Mouse (Mus musculus) right cerebral cortex, postnatal 14 days (tissue): ENCODE results near the gene Klri2.
"Not testable (repeated sequence)": the region's sequence is repeated elsewhere in the genome, so short reads cannot be mapped to it uniquely, and the experiment has no call there.

Experiments
- DNase-seq: peaks from one replicate; pipeline ENCODE4 v3.0.0; 2022

The Klri2 gene

GRCm38 (mm10) chr6:129740069-129740721, at the start of gene Klri2:
Gene Klri2, minus strand, starts transcription at chr6:129740484.
- DNase-seq = no peak

GRCm38 (mm10) chr6:129784170-129784569, 43.9 kb upstream of the Klri2 start, which contains the start of gene Gm156:
Gene Gm156, minus strand, starts transcription at chr6:129784270.
- DNase-seq = not testable (repeated sequence)

- no peak for DNase-seq
These were observed 7.4 kb upstream of the Klri2 start for GRCm38 (mm10) chr6:129747654-129748032.

- DNase-seq = no peak
These were observed 6.9 kb upstream of the Klri2 start for GRCm38 (mm10) chr6:129747016-129747653.

DNA sequence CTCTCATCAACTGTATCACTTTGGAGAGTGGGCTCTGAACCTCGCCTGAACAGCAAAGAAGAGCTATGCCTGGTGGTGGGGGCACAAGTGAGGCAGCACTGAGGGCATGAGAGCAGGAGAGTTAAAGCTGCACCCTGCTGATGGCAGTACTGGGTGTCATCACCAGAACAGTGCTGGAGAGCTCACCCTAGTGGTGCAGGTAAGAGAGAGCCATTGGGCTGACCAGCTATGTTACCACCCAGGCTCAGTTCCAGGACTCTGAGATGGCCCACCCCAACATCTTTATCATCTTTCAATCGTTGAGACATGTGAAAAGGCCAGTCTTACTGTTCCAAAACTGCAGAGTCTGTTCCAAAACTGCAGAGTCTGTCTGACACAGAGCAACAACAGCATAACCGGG, 5.9 kb upstream of the Klri2 start:
- DNase-seq = no peak

DNA sequence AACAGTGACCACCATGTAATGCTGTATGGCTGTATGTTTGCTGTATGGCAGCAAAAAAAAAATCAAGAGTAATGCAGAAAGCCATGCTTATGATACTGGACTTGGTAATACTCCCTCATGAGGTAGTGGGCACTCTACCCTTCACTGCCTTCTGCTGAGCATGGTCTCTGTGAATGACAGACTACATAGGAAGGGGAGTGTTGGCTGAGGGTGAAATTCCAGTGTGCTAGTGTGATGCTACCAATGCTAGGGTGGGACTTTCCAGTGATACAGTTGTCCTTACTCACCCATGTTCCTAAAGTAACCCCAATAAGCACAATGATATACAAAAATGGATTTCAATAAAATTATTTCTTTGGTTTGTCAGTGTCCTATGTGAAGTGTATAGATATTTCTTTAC, 3.9 kb downstream of the Klri2 start:
- no peak for DNase-seq

DNA sequence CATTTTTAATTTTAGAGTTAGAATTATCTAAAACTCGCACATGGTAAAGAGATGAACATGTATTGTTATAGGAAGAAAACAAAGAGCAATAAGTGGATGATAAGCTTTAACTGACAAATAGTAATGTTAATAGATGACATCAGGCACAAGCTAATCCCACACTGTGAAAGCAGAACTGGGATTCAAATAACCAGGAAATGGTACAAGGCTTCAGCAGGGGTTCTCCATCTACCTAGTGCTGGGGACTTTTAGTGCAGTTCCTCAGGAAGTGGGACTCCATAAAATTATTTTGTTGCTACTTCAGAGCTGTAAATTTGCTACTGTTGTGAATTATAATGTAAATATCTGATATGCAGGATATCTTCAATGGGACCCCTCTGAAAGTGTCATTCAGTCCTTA, 13.0 kb downstream of the Klri2 start:
- DNase-seq = no peak

DNA sequence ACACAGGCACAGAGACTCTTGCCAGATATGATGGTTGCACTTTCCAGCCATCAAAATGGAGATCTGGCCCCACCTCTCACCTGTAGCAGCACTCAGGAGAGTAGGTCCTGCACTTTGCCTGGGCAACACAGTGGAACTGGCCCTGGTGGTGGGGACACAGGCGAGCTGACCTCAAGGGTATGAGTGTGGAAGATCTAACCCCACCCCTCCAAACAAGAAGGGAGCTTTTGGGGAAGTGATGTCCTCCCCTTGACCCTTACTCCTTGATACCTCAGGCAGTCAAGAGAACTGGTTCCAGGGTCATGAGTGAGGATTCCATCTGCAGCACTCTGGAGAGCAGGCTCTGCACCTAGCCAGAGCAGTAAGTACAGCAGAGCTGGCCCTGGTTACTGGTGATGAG, 18.9 kb downstream of the Klri2 start:
- no peak for DNase-seq

- no peak for DNase-seq
These were observed 19.8 kb downstream of the Klri2 start for GRCm38 (mm10) chr6:129720487-129720886.

DNA sequence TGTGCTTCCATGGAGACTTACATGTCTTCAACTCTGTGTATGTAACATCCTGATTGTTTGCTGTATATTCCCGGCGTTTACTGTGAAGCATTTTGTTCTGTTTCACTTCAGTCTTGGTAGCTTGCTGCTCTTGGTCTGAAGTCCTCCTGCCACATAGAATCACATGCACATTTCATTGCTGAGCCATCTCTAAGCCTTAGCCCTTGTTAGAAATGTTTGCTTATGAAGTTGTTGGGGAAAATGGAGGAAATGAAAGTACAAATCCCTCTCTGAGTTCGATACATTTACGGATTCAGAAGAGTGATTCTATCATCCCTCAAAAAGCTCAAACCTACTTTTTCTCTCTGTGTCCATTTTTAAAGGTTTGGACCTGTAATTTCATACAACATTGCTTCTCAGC, 23.3 kb downstream of the Klri2 start, which contains the start of gene Klri1:
Gene Klri1 (minus strand): TSS at position 101 of the 400 bp plus-strand sequence.
- no peak for DNase-seq

- no peak for DNase-seq
These were observed 26.7 kb downstream of the Klri2 start for GRCm38 (mm10) chr6:129713566-129713965.

GRCm38 (mm10) chr6:129691436-129691835, 48.8 kb downstream of the Klri2 start:
- not testable (repeated sequence) for DNase-seq

DNA sequence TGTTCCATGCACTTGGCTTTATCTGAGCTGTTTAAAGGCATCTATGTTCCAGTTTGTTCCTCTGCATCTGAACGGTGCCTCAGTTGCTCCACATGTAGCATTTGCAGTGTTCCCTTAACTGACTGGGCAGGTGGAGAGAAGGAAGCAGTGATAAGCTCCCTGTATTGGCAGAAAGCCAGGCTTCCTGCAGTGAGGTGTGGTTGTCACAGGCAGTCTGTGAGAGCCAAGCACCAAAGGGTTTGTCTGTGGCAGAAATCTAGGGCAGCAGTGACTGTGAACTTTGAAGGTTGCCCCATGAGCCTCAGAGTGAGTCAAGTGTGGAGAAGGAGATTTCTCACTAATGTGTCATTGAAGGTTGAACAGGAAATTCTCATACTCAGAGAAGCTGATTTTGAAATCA, 59.9 kb downstream of the Klri2 start:
- no peak for DNase-seq
